In the genomic region with DNA sequence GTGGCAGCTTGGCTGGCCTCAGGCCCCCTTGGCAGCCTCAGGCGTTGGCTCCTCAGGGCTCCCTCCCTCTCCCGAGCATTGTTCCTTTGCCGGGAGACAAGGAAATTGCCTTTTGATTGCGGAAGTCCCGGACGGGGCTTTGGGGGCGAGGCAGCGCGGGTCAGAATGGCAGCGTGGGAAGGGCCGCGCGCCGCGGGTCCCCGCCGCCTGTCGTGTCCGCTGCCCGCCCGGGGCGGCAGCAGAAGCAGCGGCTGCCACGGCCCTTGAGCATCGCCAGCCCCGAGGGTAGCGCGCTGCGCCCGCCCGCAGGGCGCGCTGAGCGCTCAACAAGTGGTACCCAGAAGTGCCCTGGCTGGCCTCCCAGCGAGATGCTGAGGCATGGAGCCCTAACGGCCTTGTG, we compare ENCODE assay signal across 8 mouse cellular contexts. TPM values are rescaled to one million over a fixed set of nuclear protein-coding genes. Genes with fewer than 3 reads are reported as not detected.
DNase-seq lines count a peak whose midpoint lies in the region; ATAC-seq and TF ChIP-seq lines count a peak whose summit lies in the region.

No protein-coding gene starts in this region.

- H3K4me3 ChIP-seq in hindbrain, embryonic 14.5 days (replicated peaks; ENCODE audit: low read length) = peak overlapping the region; percentile 46
- peak overlapping the region; percentile 90 for H3K4me3 ChIP-seq in liver, adult 2 months (ENCODE audit: insufficient read depth, low read depth, low read length)

- no peaks in the 10 kb centered on the region for H3K36me3 ChIP-seq in hindbrain, embryonic 14.5 days (replicated peaks; ENCODE audit: control insufficient read depth, insufficient read depth)
- H3K36me3 ChIP-seq in liver, adult 2 months (ENCODE audit: control insufficient read depth, insufficient read depth, low read length) = no peaks in the 10 kb centered on the region

- H3K27me3 ChIP-seq in hindbrain, embryonic 14.5 days (ENCODE audit: control insufficient read depth, insufficient read depth, low read length) = peaks cover 4% of the 10 kb centered on the region; the same call in 1 of the 2 replicates
- H3K27me3 ChIP-seq in liver, adult 2 months (ENCODE audit: control insufficient read depth, insufficient read depth, low read length) = 0 out of 2 replicates have a peak, but pooled peaks cover 3% of the 10 kb centered on the region

- TF ChIP-seq POLR2A in liver, adult 2 months (IDR thresholded peaks at IDR 0.05; ENCODE audit: extremely low read depth, insufficient read depth, low read length) = 0 out of 2 replicates have a peak, but pooled peaks have one; percentile 16

- peaks cover 8% of the 10 kb centered on the region; the same call in 1 of the 2 replicates for H3K4me1 ChIP-seq in hindbrain, embryonic 14.5 days (replicated peaks; ENCODE audit: control insufficient read depth, insufficient read depth, low read length)
- H3K4me1 ChIP-seq in liver, adult 2 months (ENCODE audit: control insufficient read depth, insufficient read depth, low read length) = no peaks in the 10 kb centered on the region

- peak overlapping the region; percentile 83 for H3K4me2 ChIP-seq in hindbrain, embryonic 14.5 days (replicated peaks)

- TF ChIP-seq CTCF in liver, adult 2 months (IDR thresholded peaks at IDR 0.05; ENCODE audit: low read depth, low read length) = no peak

- WGBS in hindbrain, embryonic 14.5 days = 0% methylated on average over 36 of the region's 36 CpGs
- 3% methylated on average over 36 of the region's 36 CpGs for WGBS in liver, adult 2 months

- H3K79me2 ChIP-seq in liver, adult 2 months (ENCODE audit: control insufficient read depth, insufficient read depth, low read length) = no peaks in the 10 kb centered on the region; the same call in 1 of the 2 replicates

- DNase-seq in urinary bladder, postnatal 14 days (ENCODE audit: low spot score) = peak; percentile 4
- DNase-seq in urinary bladder, adult 2 months (ENCODE audit: low spot score) = no peak
- DNase-seq in forelimb bud, embryonic 11.5 days (ENCODE audit: low read depth, low spot score) = peak; percentile 28
- no peak for DNase-seq in hindbrain, embryonic 14.5 days (ENCODE audit: low spot score)
- DNase-seq in liver, adult 2 months (ENCODE audit: extremely low read depth, low read depth, low spot score) = no peak
- DNase-seq in neural tube, embryonic 10.5 days (ENCODE audit: extremely low spot score, low spot score) = peak; percentile 47
- no peak for DNase-seq in thymus, postnatal 14 days
- DNase-seq in urinary bladder, postnatal 4 days (ENCODE audit: low spot score in 2 of 2) = no peak

- peak overlapping the region; percentile 44 for H3K9ac ChIP-seq in hindbrain, embryonic 14.5 days
- peak overlapping the region; percentile 73 for H3K9ac ChIP-seq in liver, adult 2 months (ENCODE audit: low read depth, low read length)

- ATAC-seq in hindbrain, embryonic 14.5 days (ENCODE audit: low FRiP score) = peak; percentile 37; the same call in 1 of the 2 replicates

- no peak overlapping the region for H3K27ac ChIP-seq in hindbrain, embryonic 14.5 days
- peak overlapping the region; percentile 76 for H3K27ac ChIP-seq in liver, adult 2 months (replicated peaks; ENCODE audit: insufficient read depth, low read depth, low read length)

- H3K9me3 ChIP-seq in hindbrain, embryonic 14.5 days (ENCODE audit: control insufficient read depth, low read length) = no peaks in the 10 kb centered on the region

RNA-seq across cellular contexts. Expression of gene Ptprb, which starts 25.9 kb away (rescaled TPM):
- polyA plus RNA-seq in urinary bladder, adult 2 months (2012; rRNA removed) = 9.5 and 14.5 TPM in 2 replicates
- polyA plus RNA-seq in hindbrain, embryonic 14.5 days (2014; fragmentation: Nextera tagmentation; extraction: Ambion mirVana) = 4.4 and 5.0 TPM in 2 replicates
- 39.8 and 44.2 TPM in 2 replicates for total RNA-seq in liver, adult 2 months (2014; rRNA removed)
- polyA plus RNA-seq in liver, adult 2 months (2012; rRNA removed) = 5.1 and 5.9 TPM in 2 replicates

Comparison
In these comparisons a context has a peak if more than half of its experiments do, and no peak if none do; other contexts are left out.
1. DNase-seq: peak in urinary bladder, postnatal 14 days (single experiment), forelimb bud, embryonic 11.5 days (single experiment) and neural tube, embryonic 10.5 days (single experiment); none in urinary bladder, adult 2 months (single experiment), hindbrain, embryonic 14.5 days (single experiment), liver, adult 2 months (single experiment), thymus, postnatal 14 days (single experiment) and urinary bladder, postnatal 4 days (0 of 2).